Mouse (Mus musculus) thymus, adult 2 months (tissue): Measurements from ENCODE around the gene Usp39.

Source experiments
- CTCF ChIP-seq: fragments of 200-500 bp; IDR thresholded peaks from 2 replicates; pipeline ENCODE4 v1.5.1; 2012; ENCODE audit warnings: mild to moderate bottlenecking, control low read depth, low read length, moderate library complexity, borderline replicate concordance; ENCODE audit not compliant: control insufficient read depth, poor library complexity, insufficient read depth; ENCODE audit errors: extremely low read depth
- POLR2A ChIP-seq: fragments of 200-500 bp; IDR thresholded peaks from 2 replicates; pipeline ENCODE4 v1.6.1; 2012; ENCODE audit warnings: mild to moderate bottlenecking, low read length, control low read depth, moderate library complexity; ENCODE audit not compliant: control insufficient read depth, poor library complexity, insufficient read depth; ENCODE audit errors: extremely low read depth

DNA sequence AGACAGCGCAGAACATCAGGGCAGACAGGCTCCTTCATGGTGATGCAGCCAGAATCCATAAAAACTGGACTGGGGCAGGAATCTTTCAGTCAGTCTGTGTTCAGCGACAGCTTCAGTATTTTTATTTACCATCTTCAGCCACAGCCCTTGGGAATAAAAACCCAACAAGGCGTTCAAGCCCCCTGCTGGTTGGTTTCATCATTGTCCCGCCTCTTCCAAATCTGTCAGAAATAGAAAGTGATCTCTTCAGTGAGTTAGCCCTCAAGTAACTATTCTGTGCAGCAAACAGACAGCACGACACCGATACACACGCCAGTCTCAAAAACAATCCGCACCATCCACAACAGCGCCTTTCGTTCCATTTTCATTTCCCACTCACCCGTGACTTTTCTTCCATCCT, 26.0 kb downstream of the Usp39 start:
- TF ChIP-seq CTCF: no peak
- TF ChIP-seq POLR2A: no peak
